Comparison of ENCODE assay signal across 10 mouse cellular contexts in the genomic region with DNA sequence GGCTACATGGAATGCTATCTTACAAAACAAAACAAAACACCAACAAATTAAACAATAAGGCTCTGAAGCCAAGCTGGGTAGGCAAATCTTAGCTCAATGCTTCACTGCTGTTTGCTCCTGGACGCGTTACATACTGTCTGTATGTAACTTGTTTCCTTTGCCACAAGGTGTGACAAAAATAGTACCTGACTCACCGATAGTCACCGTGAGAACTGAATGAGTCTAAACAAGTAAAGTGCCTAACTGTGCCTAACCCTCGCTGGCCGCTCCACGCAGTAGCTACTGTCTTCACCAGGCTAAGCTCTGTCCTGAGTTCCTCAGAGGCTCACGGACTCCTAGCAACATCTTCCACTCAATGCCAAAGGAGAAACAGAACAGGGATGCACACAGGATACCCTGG. TPM values are rescaled to one million over a fixed set of nuclear protein-coding genes. Genes with fewer than 3 reads are reported as not detected.
DNase-seq lines count a peak whose midpoint lies in the region; ATAC-seq lines count a peak whose summit lies in the region.
"Had no signal": no experiment of that assay in that cellular context is flagged by ENCODE, and none has a peak within 500 bp of the region (broad histone marks: within the 10 kb centered on the region; RNA-seq: fewer than 3 reads in every experiment).

No protein-coding gene starts in this region.

- H3K27me3 ChIP-seq in heart, embryonic 11.5 days (ENCODE audit: control insufficient read depth, insufficient read depth, low read length): no peaks in the 10 kb centered on the region
- no peaks in the 10 kb centered on the region for H3K27me3 ChIP-seq in embryonic facial prominence, embryonic 12.5 days
- H3K27me3 ChIP-seq in hindbrain, embryonic 10.5 days (ENCODE audit: insufficient read depth, poor library complexity, severe bottlenecking): no peaks in the 10 kb centered on the region
- H3K27me3 ChIP-seq in midbrain, embryonic 16.5 days (ENCODE audit: control insufficient read depth, insufficient read depth, low read depth, low read length): no peaks in the 10 kb centered on the region

- H3K9me3 ChIP-seq in heart, embryonic 11.5 days (replicated peaks; ENCODE audit: control insufficient read depth, low read length): no peaks in the 10 kb centered on the region
- H3K9me3 ChIP-seq in embryonic facial prominence, embryonic 12.5 days: no peaks in the 10 kb centered on the region
- no peaks in the 10 kb centered on the region for H3K9me3 ChIP-seq in hindbrain, embryonic 10.5 days
- H3K9me3 ChIP-seq in midbrain, embryonic 16.5 days (replicated peaks; ENCODE audit: control insufficient read depth, low read length, poor library complexity, severe bottlenecking): no peaks in the 10 kb centered on the region
- H3K9me3 ChIP-seq: liver, embryonic 13.5 days had no signal

- no peak for ATAC-seq in heart, embryonic 11.5 days (replicated peaks; ENCODE audit: insufficient number of reproducible peaks, low FRiP score, low TSS enrichment)
- no peak for ATAC-seq in embryonic facial prominence, embryonic 12.5 days (ENCODE audit: insufficient number of reproducible peaks, insufficient read depth, low FRiP score, low TSS enrichment)
- no peak for ATAC-seq in midbrain, embryonic 16.5 days

- 0 out of 2 replicates have a peak overlapping the region, but pooled peaks have one; percentile 1 for H3K27ac ChIP-seq in heart, embryonic 11.5 days (ENCODE audit: low read depth, low read length)
- no peak overlapping the region for H3K27ac ChIP-seq in embryonic facial prominence, embryonic 12.5 days
- no peak overlapping the region for H3K27ac ChIP-seq in hindbrain, embryonic 10.5 days
- no peak overlapping the region for H3K27ac ChIP-seq in midbrain, embryonic 16.5 days (ENCODE audit: low read length)
- H3K27ac ChIP-seq: liver, embryonic 13.5 days had no signal

- H3K9ac ChIP-seq in heart, embryonic 11.5 days (ENCODE audit: low read depth, low read length): no peak overlapping the region
- no peak overlapping the region for H3K9ac ChIP-seq in embryonic facial prominence, embryonic 12.5 days
- H3K9ac ChIP-seq in midbrain, embryonic 16.5 days (ENCODE audit: low read depth, low read length): no peak overlapping the region
- H3K9ac ChIP-seq: liver, embryonic 13.5 days had no signal

- H3K4me2 ChIP-seq in heart, embryonic 11.5 days: peak overlapping the region; percentile 76
- H3K4me2 ChIP-seq in embryonic facial prominence, embryonic 12.5 days (replicated peaks): peak overlapping the region; percentile 63; the same call in 1 of the 2 replicates
- 0 out of 2 replicates have a peak overlapping the region, but pooled peaks have one; percentile 13 for H3K4me2 ChIP-seq in midbrain, embryonic 16.5 days (ENCODE audit: low read length)
- H3K4me2 ChIP-seq: liver, embryonic 13.5 days had no signal

- H3K4me1 ChIP-seq in heart, embryonic 11.5 days (ENCODE audit: control insufficient read depth, insufficient read depth, low read length): peaks cover 29% of the 10 kb centered on the region
- H3K4me1 ChIP-seq in embryonic facial prominence, embryonic 12.5 days: peaks cover 38% of the 10 kb centered on the region
- H3K4me1 ChIP-seq in hindbrain, embryonic 10.5 days (replicated peaks): peaks cover 80% of the 10 kb centered on the region
- peaks cover 33% of the 10 kb centered on the region for H3K4me1 ChIP-seq in midbrain, embryonic 16.5 days (ENCODE audit: control insufficient read depth, insufficient read depth, low read length)

- peaks cover 17% of the 10 kb centered on the region for H3K36me3 ChIP-seq in heart, embryonic 11.5 days (ENCODE audit: control insufficient read depth, insufficient read depth, low read length)
- H3K36me3 ChIP-seq in embryonic facial prominence, embryonic 12.5 days: peaks cover 42% of the 10 kb centered on the region
- H3K36me3 ChIP-seq in hindbrain, embryonic 10.5 days: peaks cover 67% of the 10 kb centered on the region
- H3K36me3 ChIP-seq in midbrain, embryonic 16.5 days (ENCODE audit: control insufficient read depth, insufficient read depth, low read length): peaks cover 14% of the 10 kb centered on the region

- peak overlapping the region; percentile 1 for H3K4me3 ChIP-seq in heart, embryonic 11.5 days (ENCODE audit: low read depth, low read length)
- no peak overlapping the region for H3K4me3 ChIP-seq in embryonic facial prominence, embryonic 12.5 days
- peak overlapping the region; percentile 94; the same call in 1 of the 2 replicates for H3K4me3 ChIP-seq in hindbrain, embryonic 10.5 days
- H3K4me3 ChIP-seq in midbrain, embryonic 16.5 days (ENCODE audit: low read depth, low read length): no peak overlapping the region
- H3K4me3 ChIP-seq: liver, embryonic 13.5 days had no signal

- 52% methylated on average over 8 of the region's 8 CpGs for WGBS in heart, embryonic 11.5 days (ENCODE audit: insufficient replicate concordance)
- WGBS in embryonic facial prominence, embryonic 12.5 days: 94% methylated on average over 8 of the region's 8 CpGs
- 93% methylated on average over 8 of the region's 8 CpGs for WGBS in hindbrain, embryonic 10.5 days
- WGBS in midbrain, embryonic 16.5 days: 90% methylated on average over 8 of the region's 8 CpGs

- no peak for DNase-seq in heart, postnatal 36 days
- no peak for DNase-seq in hindbrain, embryonic 10.5 days (ENCODE audit: low spot score)
- no peak for DNase-seq in left cerebral cortex, adult 9 months (ENCODE audit: low spot score in 2 of 2)
- no peak for DNase-seq in left cerebral cortex, adult 18-20 months (ENCODE audit: low spot score in 2 of 2)
- no peak for DNase-seq in adrenal gland, postnatal 36 days
- DNase-seq: adrenal gland, postnatal 25 days; liver, embryonic 13.5 days had no signal

- intact Hi-C loops in heart, postnatal 36 days (cut with DNase I): no loop called here

RNA-seq across cellular contexts. Expression of a gene that starts 3.5 kb away (rescaled TPM):
- 103 and 113 TPM in 2 replicates for polyA plus RNA-seq in heart, embryonic 11.5 days (2014; fragmentation: Nextera tagmentation; extraction: Ambion mirVana)
- 10 to 100 TPM; 28.4 to 32.0 TPM for total RNA-seq in heart, postnatal 36 days (2021)
- polyA plus RNA-seq in embryonic facial prominence, embryonic 12.5 days (2016; fragmentation: Nextera tagmentation; extraction: Ambion mirVana): 113 and 117 TPM in 2 replicates
- 72.6 and 77.2 TPM in 2 replicates for polyA plus RNA-seq in hindbrain, embryonic 10.5 days (2016; fragmentation: Nextera tagmentation; extraction: Ambion mirVana)
- 45.9 and 52.3 TPM in 2 replicates for polyA plus RNA-seq in midbrain, embryonic 16.5 days (2015; fragmentation: Nextera tagmentation; extraction: Ambion mirVana)
- total RNA-seq in left cerebral cortex, adult 18-20 months (2021): 10 to 100 TPM; 21.4 to 22.6 TPM
- 10 to 100 TPM; 47.1 to 59.6 TPM for total RNA-seq in adrenal gland, postnatal 36 days (2021)

RNA-seq across cellular contexts. Expression of a gene that starts 46.0 kb away (rescaled TPM):
- polyA plus RNA-seq in heart, embryonic 11.5 days (2014; fragmentation: Nextera tagmentation; extraction: Ambion mirVana): 15.2 and 16.6 TPM in 2 replicates
- 100 to 1,000 TPM; 131 to 192 TPM for total RNA-seq in heart, postnatal 36 days (2021)
- 14.8 and 16.1 TPM in 2 replicates for polyA plus RNA-seq in embryonic facial prominence, embryonic 12.5 days (2016; fragmentation: Nextera tagmentation; extraction: Ambion mirVana)
- polyA plus RNA-seq in hindbrain, embryonic 10.5 days (2016; fragmentation: Nextera tagmentation; extraction: Ambion mirVana): 3.3 and 6.6 TPM in 2 replicates
- polyA plus RNA-seq in midbrain, embryonic 16.5 days (2015; fragmentation: Nextera tagmentation; extraction: Ambion mirVana): 20.4 and 22.7 TPM in 2 replicates
- total RNA-seq in left cerebral cortex, adult 18-20 months (2021): 10 to 100 TPM; 22.4 to 25.2 TPM
- total RNA-seq in adrenal gland, postnatal 36 days (2021): 10 to 100 TPM; 48.0 to 55.3 TPM

Comparison
In these comparisons a context has a peak if more than half of its experiments do, and no peak if none do; other contexts are left out.
1. H3K4me2 ChIP-seq: peak in every context shown above with its lines; median percentile 76 in heart, embryonic 11.5 days; 63 in embryonic facial prominence, embryonic 12.5 days; 13 in midbrain, embryonic 16.5 days.
2. H3K4me3 ChIP-seq: peak in heart, embryonic 11.5 days (single experiment) and hindbrain, embryonic 10.5 days (single experiment); none in embryonic facial prominence, embryonic 12.5 days (single experiment) and midbrain, embryonic 16.5 days (single experiment).